Mouse (Mus musculus): Measurements from ENCODE around the gene Pknox1. TPM values are rescaled to one million over a fixed set of nuclear protein-coding genes. Genes with fewer than 3 reads are reported as not detected.
A peak's percentile ranks its signal among the peaks of the same experiment; 100 is the strongest.
"Not testable (repeated sequence)": the region's sequence is repeated elsewhere in the genome, so short reads cannot be mapped to it uniquely, and the experiment has no call there.

The Pknox1 gene
- polyA plus RNA-seq, 1 experiment, result 19.9 TPM

DNA sequence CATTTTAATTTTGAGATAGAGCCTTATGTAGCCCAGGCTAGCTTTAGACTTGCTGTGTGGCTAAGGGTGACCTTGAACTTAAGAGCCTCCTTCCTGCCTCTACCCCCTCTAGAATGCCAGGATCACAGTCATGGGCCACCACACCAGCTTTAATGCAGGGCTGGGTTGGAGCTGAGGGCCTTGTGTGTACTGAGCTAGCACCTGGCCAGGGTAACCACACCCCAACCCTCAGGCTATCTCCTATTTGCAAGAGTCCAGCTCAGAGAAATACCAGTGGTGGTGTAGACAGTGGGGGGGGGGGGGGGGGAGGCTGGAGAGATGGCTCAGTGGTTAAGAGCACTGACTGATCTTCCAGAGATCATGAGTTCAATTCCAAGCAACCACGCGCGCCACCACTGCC, 38.7 kb upstream of the Pknox1 start:
- 97% methylated on average over 3 of the region's 3 CpGs for WGBS
- no peak for DNase-seq
- Histone ChIP-seq H3K36me3 (ENCODE audit: control insufficient read depth, insufficient read depth, low read length) (no peaks in the 10 kb centered on the region; the same call in none of the 2 replicates), H3K27ac (ENCODE audit: insufficient read depth, low read depth, low read length) (no peak overlapping the region), H3K4me3 (ENCODE audit: insufficient read depth, low read depth, low read length) (no peak overlapping the region), H3K4me1 (ENCODE audit: control insufficient read depth, insufficient read depth, low read length) (peaks cover 7% of the 10 kb centered on the region; the same call in 1 of the 2 replicates), H3K27me3 (replicated peaks; ENCODE audit: control insufficient read depth, insufficient read depth, low read length) (no peaks in the 10 kb centered on the region)
- no peak for TF ChIP-seq POLR2A (IDR thresholded peaks at IDR 0.05; ENCODE audit: low read depth, low read length)
- TF ChIP-seq CTCF (conservative IDR thresholded peaks at IDR 0.05; ENCODE audit: insufficient read depth, insufficient read length, low read depth, low read length), result no peak

DNA sequence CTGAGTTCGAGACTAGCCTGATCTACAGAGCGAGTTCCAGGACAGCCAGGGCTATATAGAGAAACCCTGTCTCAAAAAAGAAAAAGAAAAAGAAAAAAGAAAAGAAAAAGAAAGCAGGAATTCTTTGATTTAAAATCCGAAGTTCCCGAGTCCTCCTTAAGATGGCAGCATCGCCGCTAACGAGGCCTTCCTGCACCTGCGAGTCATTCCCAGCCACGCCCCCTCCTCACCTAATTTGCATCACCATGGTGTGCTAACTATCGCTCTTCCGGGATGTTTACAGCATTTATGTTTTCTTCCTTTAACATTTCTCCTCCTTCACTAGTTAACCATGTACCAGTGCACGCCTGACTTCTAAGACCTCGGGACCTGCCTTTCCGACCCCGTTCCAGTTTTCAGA, 35.2 kb upstream of the Pknox1 start:
- Histone ChIP-seq H3K4me3 (ENCODE audit: insufficient read depth, low read depth, low read length) (peak overlapping the region; percentile 27; the same call in 1 of the 2 replicates), H3K27ac (ENCODE audit: insufficient read depth, low read depth, low read length) (no peak overlapping the region)
- peak; percentile 74 for DNase-seq

DNA sequence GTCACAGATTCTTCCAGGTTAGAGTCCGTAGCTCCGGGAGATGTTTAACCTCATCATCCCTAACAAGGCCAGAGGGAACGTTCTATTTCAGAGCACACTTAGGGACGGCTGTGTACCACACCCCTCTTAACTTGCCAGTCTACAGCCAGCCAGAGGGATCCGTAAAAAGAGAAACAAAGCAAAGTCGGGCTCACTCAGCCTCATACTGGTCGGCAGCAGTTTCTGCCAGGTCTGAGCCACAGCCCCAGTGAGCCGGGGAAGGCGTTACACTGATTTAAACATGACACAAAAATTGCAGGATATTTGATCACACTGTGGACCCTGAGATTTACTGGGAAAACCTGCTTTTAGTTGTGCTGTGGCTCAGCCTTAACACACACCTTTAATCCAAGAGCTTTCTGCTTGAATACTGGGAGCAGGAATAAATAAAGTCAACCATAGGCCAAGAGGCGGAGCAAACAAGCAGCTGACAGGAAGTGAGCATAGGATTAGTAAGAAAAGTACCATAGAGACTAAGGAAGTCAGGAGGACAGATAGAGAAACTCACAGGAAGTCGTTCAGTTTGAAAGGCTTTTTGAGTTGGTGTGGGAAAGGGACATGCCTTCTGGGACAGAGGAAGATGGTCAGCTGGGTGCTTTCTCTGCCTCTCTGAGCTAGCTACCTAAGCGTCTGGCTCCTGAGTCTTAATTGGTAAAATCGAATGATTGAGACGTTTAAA, 32.9 kb upstream of the Pknox1 start:
- Histone ChIP-seq H3K27ac (ENCODE audit: insufficient read depth, low read depth, low read length) (peak overlapping the region; percentile 85), H3K4me3 (ENCODE audit: insufficient read depth, low read depth, low read length) (no peak overlapping the region), H3K36me3 (ENCODE audit: control insufficient read depth, insufficient read depth, low read length) (no peaks in the 10 kb centered on the region; the same call in 1 of the 2 replicates), H3K4me1 (ENCODE audit: control insufficient read depth, insufficient read depth, low read length) (peaks cover 27% of the 10 kb centered on the region), H3K27me3 (replicated peaks; ENCODE audit: control insufficient read depth, insufficient read depth, low read length) (no peaks in the 10 kb centered on the region)
- DNase-seq, result peak; percentile 42
- TF ChIP-seq POLR2A (IDR thresholded peaks at IDR 0.05; ENCODE audit: low read depth, low read length) (no peak), CTCF (conservative IDR thresholded peaks at IDR 0.05; ENCODE audit: insufficient read depth, insufficient read length, low read depth, low read length) (no peak)
- 74% methylated on average over 14 of the region's 14 CpGs for WGBS

More for the DNA sequence above, 35.2 kb upstream of the Pknox1 start:
- H3K36me3 ChIP-seq (ENCODE audit: control insufficient read depth, insufficient read depth, low read length), result no peaks in the 10 kb centered on the region; the same call in 1 of the 2 replicates
- H3K27me3 ChIP-seq (replicated peaks; ENCODE audit: control insufficient read depth, insufficient read depth, low read length), result no peaks in the 10 kb centered on the region
- H3K4me1 ChIP-seq (ENCODE audit: control insufficient read depth, insufficient read depth, low read length), result peaks cover 12% of the 10 kb centered on the region; the same call in 1 of the 2 replicates
- TF ChIP-seq CTCF (conservative IDR thresholded peaks at IDR 0.05; ENCODE audit: insufficient read depth, insufficient read length, low read depth, low read length), result peak; percentile 63; the same call in 1 of the 2 replicates
- no peak for TF ChIP-seq POLR2A (IDR thresholded peaks at IDR 0.05; ENCODE audit: low read depth, low read length)
- WGBS, result 26% methylated on average over 15 of the region's 15 CpGs

DNA sequence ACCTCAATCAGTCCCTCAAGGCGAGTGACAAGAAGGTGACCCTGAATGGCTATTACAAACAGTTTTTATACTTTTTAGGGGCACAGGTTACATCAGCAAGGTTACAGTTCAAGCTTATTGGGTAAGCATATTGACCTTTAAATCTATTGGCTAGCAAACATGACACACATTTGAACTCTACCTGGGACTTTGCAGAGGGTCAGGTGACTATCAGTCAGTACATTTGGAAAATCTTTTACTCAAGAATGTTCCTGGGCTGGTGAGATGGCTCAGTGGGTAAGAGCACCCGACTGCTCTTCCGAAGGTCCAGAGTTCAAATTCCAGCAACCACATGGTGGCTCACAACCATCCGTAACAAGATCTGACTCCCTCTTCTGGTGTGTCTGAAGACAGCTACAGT, 32.2 kb upstream of the Pknox1 start:
- not testable (repeated sequence) for H3K4me3 ChIP-seq (ENCODE audit: insufficient read depth, low read depth, low read length); H3K27me3 ChIP-seq (replicated peaks; ENCODE audit: control insufficient read depth, insufficient read depth, low read length); H3K36me3 ChIP-seq (ENCODE audit: control insufficient read depth, insufficient read depth, low read length)
- Histone ChIP-seq H3K4me1 (ENCODE audit: control insufficient read depth, insufficient read depth, low read length) (peaks cover 27% of the 10 kb centered on the region), H3K27ac (ENCODE audit: insufficient read depth, low read depth, low read length) (peak overlapping the region; percentile 85)
- peak; percentile 76 for DNase-seq
- 45% methylated on average over 4 of the region's 4 CpGs for WGBS

DNA sequence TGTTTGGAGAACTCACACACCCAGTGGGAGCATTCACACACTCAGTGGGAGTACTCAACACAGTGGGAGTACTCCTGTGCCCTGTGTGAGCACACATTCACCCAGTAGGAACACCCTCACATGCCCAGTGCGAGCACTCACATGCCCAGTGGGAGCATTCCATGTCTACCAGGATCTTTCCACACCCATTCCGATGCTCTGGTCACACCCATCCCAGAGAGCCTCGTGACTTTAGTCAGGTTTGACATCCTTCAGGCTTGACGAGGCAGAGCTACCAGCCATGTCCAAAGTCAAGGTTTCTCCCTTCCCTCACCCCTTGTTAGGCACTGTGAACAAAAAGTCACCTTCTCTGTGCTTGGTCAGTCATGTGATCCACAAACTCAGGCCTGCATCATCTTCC, 29.2 kb upstream of the Pknox1 start:
- WGBS, result 24% methylated on average over 4 of the region's 4 CpGs
- TF ChIP-seq POLR2A (IDR thresholded peaks at IDR 0.05; ENCODE audit: low read depth, low read length), result no peak
- no peak for TF ChIP-seq CTCF (conservative IDR thresholded peaks at IDR 0.05; ENCODE audit: insufficient read depth, insufficient read length, low read depth, low read length)
- peak; percentile 82 for DNase-seq

DNA sequence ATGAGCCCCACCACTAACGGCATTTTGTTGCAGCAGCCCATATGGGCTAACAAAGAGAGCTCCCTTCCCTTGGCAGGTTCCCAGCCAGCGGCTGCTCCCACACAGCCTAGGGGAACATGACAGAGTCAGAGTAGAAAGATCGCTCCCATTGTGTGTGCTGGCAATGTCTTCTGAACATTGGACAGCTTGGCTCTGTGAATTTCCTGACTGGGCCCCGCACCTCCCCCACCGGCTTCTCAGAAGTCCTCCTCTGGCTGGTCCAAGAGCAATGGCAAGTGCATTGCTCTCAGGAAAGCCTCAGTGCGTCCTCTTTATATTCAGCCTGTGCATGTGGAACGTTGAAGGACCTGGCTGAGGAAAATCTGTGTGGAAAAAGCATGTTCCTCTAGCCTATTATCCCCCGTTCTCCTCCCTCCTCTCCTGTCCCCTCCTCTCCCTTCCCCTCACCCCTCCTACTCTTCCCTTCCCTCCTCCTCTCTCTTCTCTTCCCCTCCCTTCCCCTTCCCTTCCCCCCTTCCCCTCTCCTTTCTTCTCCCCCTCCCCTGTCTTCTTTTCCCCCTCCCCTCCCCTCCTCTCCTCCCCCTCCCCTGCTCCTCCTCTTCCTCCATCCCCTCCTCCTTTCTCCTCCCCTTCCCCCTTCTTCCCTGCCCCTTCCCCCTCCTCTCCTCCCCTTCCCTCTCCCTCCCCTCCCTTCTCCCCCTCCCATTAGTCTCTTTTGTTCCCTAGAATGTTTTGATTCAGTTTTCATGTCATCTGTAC, 28.5 kb upstream of the Pknox1 start:
- DNase-seq, result peak; percentile 88
- peak overlapping the region; percentile 93 for H3K27ac ChIP-seq (ENCODE audit: insufficient read depth, low read depth, low read length)
- no peak overlapping the region for H3K4me3 ChIP-seq (ENCODE audit: insufficient read depth, low read depth, low read length)
- WGBS, result 18% methylated on average over 8 of the region's 8 CpGs
- TF ChIP-seq CTCF (conservative IDR thresholded peaks at IDR 0.05; ENCODE audit: insufficient read depth, insufficient read length, low read depth, low read length) (no peak), POLR2A (IDR thresholded peaks at IDR 0.05; ENCODE audit: low read depth, low read length) (no peak)
- H3K27me3 ChIP-seq (replicated peaks; ENCODE audit: control insufficient read depth, insufficient read depth, low read length), result no peaks in the 10 kb centered on the region
- peaks cover 25% of the 10 kb centered on the region for H3K4me1 ChIP-seq (ENCODE audit: control insufficient read depth, insufficient read depth, low read length)
- no peaks in the 10 kb centered on the region; the same call in 1 of the 2 replicates for H3K36me3 ChIP-seq (ENCODE audit: control insufficient read depth, insufficient read depth, low read length)

More for the DNA sequence above, 29.2 kb upstream of the Pknox1 start:
- Histone ChIP-seq H3K4me1 (ENCODE audit: control insufficient read depth, insufficient read depth, low read length) (peaks cover 25% of the 10 kb centered on the region), H3K36me3 (ENCODE audit: control insufficient read depth, insufficient read depth, low read length) (no peaks in the 10 kb centered on the region; the same call in 1 of the 2 replicates), H3K4me3 (ENCODE audit: insufficient read depth, low read depth, low read length) (no peak overlapping the region), H3K27ac (ENCODE audit: insufficient read depth, low read depth, low read length) (peak overlapping the region; percentile 93), H3K27me3 (replicated peaks; ENCODE audit: control insufficient read depth, insufficient read depth, low read length) (no peaks in the 10 kb centered on the region)

DNA sequence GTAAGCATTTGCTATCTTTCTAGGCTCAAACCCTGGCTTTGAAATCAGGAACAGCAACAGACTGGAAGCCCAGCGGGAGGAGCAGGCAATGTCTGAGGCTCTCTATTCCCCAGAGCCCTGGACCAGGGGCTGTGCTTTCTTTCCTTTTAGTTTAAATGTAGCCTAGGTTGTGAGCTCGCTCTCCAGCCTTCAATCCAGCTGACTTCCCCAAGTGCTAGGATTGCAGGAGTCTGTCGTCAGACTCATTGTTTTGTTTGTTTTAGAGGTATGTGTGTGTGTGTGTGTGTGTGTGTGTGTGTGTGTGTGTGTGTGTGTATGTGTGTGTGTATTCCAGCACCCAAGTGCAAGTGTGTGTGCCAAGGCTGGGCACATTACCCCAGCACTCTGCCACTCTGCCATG, 24.4 kb upstream of the Pknox1 start:
- H3K36me3 ChIP-seq (ENCODE audit: control insufficient read depth, insufficient read depth, low read length), result no peaks in the 10 kb centered on the region
- TF ChIP-seq POLR2A (IDR thresholded peaks at IDR 0.05; ENCODE audit: low read depth, low read length), result no peak
- no peaks in the 10 kb centered on the region for H3K27me3 ChIP-seq (replicated peaks; ENCODE audit: control insufficient read depth, insufficient read depth, low read length)
- no peak for DNase-seq
- WGBS, result 71% methylated on average over 3 of the region's 3 CpGs
- H3K4me1 ChIP-seq (ENCODE audit: control insufficient read depth, insufficient read depth, low read length), result peaks cover 21% of the 10 kb centered on the region
- no peak overlapping the region for H3K27ac ChIP-seq (ENCODE audit: insufficient read depth, low read depth, low read length)
- no peak overlapping the region for H3K4me3 ChIP-seq (ENCODE audit: insufficient read depth, low read depth, low read length)

Measured in kidney, adult 2 months (tissue).